Mouse (Mus musculus) bone marrow macrophage, adult 2 months (primary cell): ENCODE measurements around the gene Neurod2. TPM values are rescaled to one million over a fixed set of nuclear protein-coding genes. Genes with fewer than 3 reads are reported as not detected.

Experiments
- H3K27ac ChIP-seq: 2 replicates; pipeline ENCODE4 v1.5.1; 2012; ENCODE audit warnings: low read depth, low read length; ENCODE audit not compliant: insufficient read depth
- H3K4me1 ChIP-seq: 2 replicates; pipeline ENCODE4 v1.6.1; 2012; ENCODE audit warnings: low read length; ENCODE audit not compliant: control insufficient read depth, insufficient read depth
- H3K4me3 ChIP-seq: 2 replicates; pipeline ENCODE4 v1.5.1; 2012; ENCODE audit warnings: mild to moderate bottlenecking, low read length, moderate library complexity; ENCODE audit not compliant: insufficient read depth
- CTCF ChIP-seq: IDR thresholded peaks from 2 replicates; pipeline ENCODE4 v1.5.1; 2012; ENCODE audit warnings: low read depth, mild to moderate bottlenecking, low read length, moderate library complexity
- POLR2A ChIP-seq: IDR thresholded peaks from 2 replicates; pipeline ENCODE4 v1.6.1; 2012; ENCODE audit warnings: mild to moderate bottlenecking, low read depth, low read length, borderline replicate concordance
- polyA plus RNA-seq: library from polyadenylated mRNA; stranded (reverse); fragments of >200 nt; gene quantifications from 2 replicates; pipeline ENCODE4 v1.2.4, GENCODE M21; 2012; ENCODE audit not compliant: missing spikeins, insufficient read depth, insufficient read length

The Neurod2 gene
- polyA plus RNA-seq, 1 experiment: not detected

GRCm38 (mm10) chr11:98294188-98295012, 35.0 kb downstream of the Neurod2 start:
- H3K4me3 ChIP-seq: peak overlapping the region; percentile 77
- TF ChIP-seq POLR2A (no peak), CTCF (no peak)
- H3K4me1 ChIP-seq: no peaks in the 10 kb centered on the region; the same call in 1 of the 2 replicates
- H3K27ac ChIP-seq: no peak overlapping the region

GRCm38 (mm10) chr11:98293070-98293469, 36.4 kb downstream of the Neurod2 start:
- H3K4me1 ChIP-seq: no peaks in the 10 kb centered on the region; the same call in 1 of the 2 replicates
- H3K4me3 ChIP-seq: no peak overlapping the region
- no peak for TF ChIP-seq CTCF
- TF ChIP-seq POLR2A: no peak
- H3K27ac ChIP-seq: no peak overlapping the region

- H3K4me3 ChIP-seq: no peak overlapping the region
- H3K27ac ChIP-seq: no peak overlapping the region
- H3K4me1 ChIP-seq: no peaks in the 10 kb centered on the region; the same call in 1 of the 2 replicates
- TF ChIP-seq CTCF: no peak
- TF ChIP-seq POLR2A: no peak
These were observed 38.5 kb downstream of the Neurod2 start for GRCm38 (mm10) chr11:98290906-98291305.

GRCm38 (mm10) chr11:98289873-98290272, 39.6 kb downstream of the Neurod2 start:
- no peaks in the 10 kb centered on the region; the same call in 1 of the 2 replicates for H3K4me1 ChIP-seq
- H3K4me3 ChIP-seq: no peak overlapping the region
- H3K27ac ChIP-seq: no peak overlapping the region
- no peak for TF ChIP-seq POLR2A

- TF ChIP-seq POLR2A: no peak
- TF ChIP-seq CTCF: no peak
- no peak overlapping the region for H3K4me3 ChIP-seq
- no peak overlapping the region for H3K27ac ChIP-seq
- H3K4me1 ChIP-seq: no peaks in the 10 kb centered on the region
These were observed 41.5 kb downstream of the Neurod2 start for GRCm38 (mm10) chr11:98287961-98288360.

- no peak overlapping the region for H3K4me3 ChIP-seq
These were observed 41.9 kb downstream of the Neurod2 start for GRCm38 (mm10) chr11:98287531-98287930.

GRCm38 (mm10) chr11:98285368-98285767, 44.1 kb downstream of the Neurod2 start:
- no peak overlapping the region for H3K4me3 ChIP-seq
- no peak overlapping the region for H3K27ac ChIP-seq
- H3K4me1 ChIP-seq: no peaks in the 10 kb centered on the region
- TF ChIP-seq POLR2A (no peak), CTCF (no peak)

More at GRCm38 (mm10) chr11:98287531-98287930, 41.9 kb downstream of the Neurod2 start:
- no peaks in the 10 kb centered on the region for H3K4me1 ChIP-seq
- TF ChIP-seq CTCF: no peak
- no peak for TF ChIP-seq POLR2A
- no peak overlapping the region for H3K27ac ChIP-seq

GRCm38 (mm10) chr11:98284230-98284629, 45.2 kb downstream of the Neurod2 start:
- TF ChIP-seq POLR2A: no peak
- TF ChIP-seq CTCF: no peak
- no peaks in the 10 kb centered on the region for H3K4me1 ChIP-seq
- H3K27ac ChIP-seq: no peak overlapping the region
- H3K4me3 ChIP-seq: no peak overlapping the region

GRCm38 (mm10) chr11:98283740-98284139, 45.7 kb downstream of the Neurod2 start:
- H3K4me1 ChIP-seq: no peaks in the 10 kb centered on the region
- no peak overlapping the region for H3K4me3 ChIP-seq
- H3K27ac ChIP-seq: no peak overlapping the region
- TF ChIP-seq POLR2A: no peak
- no peak for TF ChIP-seq CTCF

Other genes starting within 250 kb of the Neurod2 start
- 50.6 and 54.7 TPM in 2 replicates for gene Fbxl20, start 179.2 kb downstream of the Neurod2 start, polyA plus RNA-seq
- gene Med1, start 136.4 kb downstream of the Neurod2 start, polyA plus RNA-seq: 32.5 and 32.7 TPM in 2 replicates
- gene Cdk12, start 126.6 kb downstream of the Neurod2 start, polyA plus RNA-seq: 26.5 and 29.6 TPM in 2 replicates
- gene Ppp1r1b, start 18.8 kb upstream of the Neurod2 start, polyA plus RNA-seq: not detected in 2 replicates
- 62.3 and 63.7 TPM in 2 replicates for gene Stard3, start 28.7 kb upstream of the Neurod2 start, polyA plus RNA-seq
- not detected in 2 replicates for gene Tcap, start 54.2 kb upstream of the Neurod2 start, polyA plus RNA-seq
- gene Pnmt, start 56.8 kb upstream of the Neurod2 start, polyA plus RNA-seq: not detected in 2 replicates
- 4.6 and 6.4 TPM in 2 replicates for gene Pgap3, start 70.8 kb upstream of the Neurod2 start, polyA plus RNA-seq
- gene Erbb2, start 82.8 kb upstream of the Neurod2 start, polyA plus RNA-seq: 0.17 TPM in 1 of 2 replicates, not detected in the other
- gene Mien1, start 109.3 kb upstream of the Neurod2 start, polyA plus RNA-seq: 84.8 and 92.4 TPM in 2 replicates
- gene Grb7, start 116.7 kb upstream of the Neurod2 start, polyA plus RNA-seq: not detected in 2 replicates
- gene Ikzf3, start 216.4 kb upstream of the Neurod2 start, polyA plus RNA-seq: not detected in 2 replicates
- not detected in 2 replicates for gene Zpbp2, start 221.4 kb upstream of the Neurod2 start, polyA plus RNA-seq